Mouse (Mus musculus): ENCODE measurements around the gene Scin. TPM values are rescaled to one million over a fixed set of nuclear protein-coding genes. Genes with fewer than 3 reads are reported as not detected.
"Not testable (repeated sequence)": the region's sequence is repeated elsewhere in the genome, so short reads cannot be mapped to it uniquely, and the experiment has no call there.

Gene Scin
- polyA plus RNA-seq (2015; fragmentation: Nextera tagmentation; extraction: Ambion mirVana): 4.8 and 5.7 TPM in 2 replicates

- H3K4me3 ChIP-seq (replicated peaks): peak within 1 kb of the TSS; percentile 45
- no peaks in the 10 kb centered on the region for H3K36me3 ChIP-seq
- ATAC-seq (ENCODE audit: insufficient number of reproducible peaks, low FRiP score, low TSS enrichment, low read depth): no peak; the same call in 1 of the 2 replicates
- peaks cover 22% of the 10 kb centered on the region for H3K27me3 ChIP-seq
- WGBS: 1% methylated on average over 39 of the region's 39 CpGs
- no peak within 1 kb of the TSS for H3K27ac ChIP-seq (replicated peaks)
- peaks cover 15% of the 10 kb centered on the region for H3K4me1 ChIP-seq
- no peaks in the 10 kb centered on the region for H3K9me3 ChIP-seq (replicated peaks)
- peak within 1 kb of the TSS; percentile 87 for H3K4me2 ChIP-seq (replicated peaks)
- no peak within 1 kb of the TSS for H3K9ac ChIP-seq
Observed at GRCm38 (mm10) chr12:40133573-40134271, at the start of gene Scin. TSS of gene Scin (minus strand) at chr12:40134228.

- ATAC-seq (ENCODE audit: insufficient number of reproducible peaks, low FRiP score, low TSS enrichment, low read depth): no peak
- 63% methylated on average over 6 of the region's 6 CpGs for WGBS
- H3K4me1 ChIP-seq: no peaks in the 10 kb centered on the region
- H3K27me3 ChIP-seq: no peaks in the 10 kb centered on the region
- H3K27ac ChIP-seq (replicated peaks): no peak overlapping the region
- H3K9me3 ChIP-seq (replicated peaks): 0 out of 2 replicates have a peak, but pooled peaks cover 3% of the 10 kb centered on the region
- H3K9ac ChIP-seq: no peak overlapping the region
- no peak overlapping the region for H3K4me3 ChIP-seq (replicated peaks)
- H3K36me3 ChIP-seq: no peaks in the 10 kb centered on the region
- H3K4me2 ChIP-seq (replicated peaks): no peak overlapping the region
Observed at GRCm38 (mm10) chr12:40177089-40177488, 43.1 kb upstream of the Scin start.

GRCm38 (mm10) chr12:40176158-40176557 lies 42.1 kb upstream of the Scin start:
- no peak overlapping the region for H3K9ac ChIP-seq
- no peaks in the 10 kb centered on the region for H3K36me3 ChIP-seq
- H3K4me1 ChIP-seq: no peaks in the 10 kb centered on the region
- no peak for ATAC-seq (ENCODE audit: insufficient number of reproducible peaks, low FRiP score, low TSS enrichment, low read depth)
- H3K4me2 ChIP-seq (replicated peaks): no peak overlapping the region
- H3K4me3 ChIP-seq (replicated peaks): no peak overlapping the region
- H3K27ac ChIP-seq (replicated peaks): no peak overlapping the region
- 64% methylated on average over 2 of the region's 2 CpGs for WGBS
- H3K27me3 ChIP-seq: no peaks in the 10 kb centered on the region
- 0 out of 2 replicates have a peak, but pooled peaks cover 3% of the 10 kb centered on the region for H3K9me3 ChIP-seq (replicated peaks)

- H3K4me1 ChIP-seq; H3K9me3 ChIP-seq (replicated peaks); H3K4me3 ChIP-seq (replicated peaks); H3K9ac ChIP-seq; ATAC-seq (ENCODE audit: insufficient number of reproducible peaks, low FRiP score, low TSS enrichment, low read depth); H3K27ac ChIP-seq (replicated peaks); H3K36me3 ChIP-seq; H3K27me3 ChIP-seq; H3K4me2 ChIP-seq (replicated peaks): not testable (repeated sequence)
- 30% methylated on average over 1 of the region's 1 CpGs for WGBS
Observed at GRCm38 (mm10) chr12:40175171-40175570, 41.1 kb upstream of the Scin start.

- 81% methylated on average over 2 of the region's 2 CpGs for WGBS
- no peaks in the 10 kb centered on the region for H3K27me3 ChIP-seq
- no peaks in the 10 kb centered on the region for H3K36me3 ChIP-seq
- H3K9me3 ChIP-seq (replicated peaks): no peaks in the 10 kb centered on the region
- H3K27ac ChIP-seq (replicated peaks): no peak overlapping the region
- H3K4me1 ChIP-seq: no peaks in the 10 kb centered on the region
- no peak overlapping the region for H3K9ac ChIP-seq
- no peak overlapping the region for H3K4me2 ChIP-seq (replicated peaks)
- H3K4me3 ChIP-seq (replicated peaks): no peak overlapping the region
- ATAC-seq (ENCODE audit: insufficient number of reproducible peaks, low FRiP score, low TSS enrichment, low read depth): no peak
Observed at GRCm38 (mm10) chr12:40171637-40172036, 37.6 kb upstream of the Scin start.

- Histone ChIP-seq H3K4me3 (replicated peaks) (no peak overlapping the region), H3K27me3 (no peaks in the 10 kb centered on the region), H3K36me3 (no peaks in the 10 kb centered on the region), H3K4me2 (replicated peaks) (no peak overlapping the region), H3K27ac (replicated peaks) (no peak overlapping the region), H3K9ac (no peak overlapping the region), H3K4me1 (no peaks in the 10 kb centered on the region), H3K9me3 (replicated peaks) (no peaks in the 10 kb centered on the region)
- no peak for ATAC-seq (ENCODE audit: insufficient number of reproducible peaks, low FRiP score, low TSS enrichment, low read depth)
- WGBS: 94% methylated on average over 1 of the region's 1 CpGs
Observed at GRCm38 (mm10) chr12:40169675-40170074, 35.6 kb upstream of the Scin start.

GRCm38 (mm10) chr12:40164621-40165020 lies 30.6 kb upstream of the Scin start:
- 6% methylated on average over 2 of the region's 2 CpGs for WGBS
- no peaks in the 10 kb centered on the region for H3K27me3 ChIP-seq
- ATAC-seq (ENCODE audit: insufficient number of reproducible peaks, low FRiP score, low TSS enrichment, low read depth): no peak

GRCm38 (mm10) chr12:40160777-40161176 lies 26.7 kb upstream of the Scin start:
- Histone ChIP-seq H3K9me3 (replicated peaks) (no peaks in the 10 kb centered on the region), H3K27me3 (no peaks in the 10 kb centered on the region), H3K9ac (no peak overlapping the region), H3K27ac (replicated peaks) (no peak overlapping the region), H3K4me3 (replicated peaks) (no peak overlapping the region), H3K4me1 (no peaks in the 10 kb centered on the region), H3K4me2 (replicated peaks) (no peak overlapping the region), H3K36me3 (no peaks in the 10 kb centered on the region)
- 67% methylated on average over 2 of the region's 2 CpGs for WGBS
- no peak for ATAC-seq (ENCODE audit: insufficient number of reproducible peaks, low FRiP score, low TSS enrichment, low read depth)

More at GRCm38 (mm10) chr12:40164621-40165020, 30.6 kb upstream of the Scin start:
- Histone ChIP-seq H3K27ac (replicated peaks) (no peak overlapping the region), H3K9me3 (replicated peaks) (no peaks in the 10 kb centered on the region), H3K36me3 (no peaks in the 10 kb centered on the region), H3K9ac (no peak overlapping the region), H3K4me2 (replicated peaks) (no peak overlapping the region), H3K4me1 (no peaks in the 10 kb centered on the region), H3K4me3 (replicated peaks) (no peak overlapping the region)

- Histone ChIP-seq H3K4me2 (replicated peaks) (no peak overlapping the region), H3K4me1 (0 out of 2 replicates have a peak, but pooled peaks cover 6% of the 10 kb centered on the region), H3K36me3 (no peaks in the 10 kb centered on the region), H3K9me3 (replicated peaks) (no peaks in the 10 kb centered on the region), H3K4me3 (replicated peaks) (no peak overlapping the region), H3K27ac (replicated peaks) (no peak overlapping the region), H3K27me3 (no peaks in the 10 kb centered on the region), H3K9ac (no peak overlapping the region)
- 89% methylated on average over 6 of the region's 6 CpGs for WGBS
- ATAC-seq (ENCODE audit: insufficient number of reproducible peaks, low FRiP score, low TSS enrichment, low read depth): no peak
Observed at GRCm38 (mm10) chr12:40154188-40154587, 20.2 kb upstream of the Scin start.

- 37% methylated on average over 8 of the region's 8 CpGs for WGBS
- peak; percentile 47; the same call in 1 of the 2 replicates for ATAC-seq (ENCODE audit: insufficient number of reproducible peaks, low FRiP score, low TSS enrichment, low read depth)
- no peak overlapping the region for H3K27ac ChIP-seq (replicated peaks)
- no peaks in the 10 kb centered on the region for H3K9me3 ChIP-seq (replicated peaks)
- H3K4me2 ChIP-seq (replicated peaks): no peak overlapping the region
- no peak overlapping the region for H3K9ac ChIP-seq
- H3K27me3 ChIP-seq: no peaks in the 10 kb centered on the region
- no peak overlapping the region for H3K4me3 ChIP-seq (replicated peaks)
- H3K4me1 ChIP-seq: 0 out of 2 replicates have a peak, but pooled peaks cover 6% of the 10 kb centered on the region
- no peaks in the 10 kb centered on the region for H3K36me3 ChIP-seq
Observed at GRCm38 (mm10) chr12:40152353-40153069, 18.5 kb upstream of the Scin start.

GRCm38 (mm10) chr12:40147319-40147718 lies 13.3 kb upstream of the Scin start:
- Histone ChIP-seq H3K27ac (replicated peaks) (no peak overlapping the region), H3K9ac (no peak overlapping the region), H3K4me1 (0 out of 2 replicates have a peak, but pooled peaks cover under 1% of the 10 kb centered on the region), H3K4me3 (replicated peaks) (no peak overlapping the region), H3K27me3 (no peaks in the 10 kb centered on the region), H3K36me3 (no peaks in the 10 kb centered on the region), H3K9me3 (replicated peaks) (no peaks in the 10 kb centered on the region), H3K4me2 (replicated peaks) (no peak overlapping the region)
- no peak for ATAC-seq (ENCODE audit: insufficient number of reproducible peaks, low FRiP score, low TSS enrichment, low read depth)
- WGBS: 83% methylated on average over 4 of the region's 4 CpGs

Measured in embryonic facial prominence, embryonic 15.5 days (tissue).